ENCODE assay signal across 15 mouse cellular contexts in the genomic region with DNA sequence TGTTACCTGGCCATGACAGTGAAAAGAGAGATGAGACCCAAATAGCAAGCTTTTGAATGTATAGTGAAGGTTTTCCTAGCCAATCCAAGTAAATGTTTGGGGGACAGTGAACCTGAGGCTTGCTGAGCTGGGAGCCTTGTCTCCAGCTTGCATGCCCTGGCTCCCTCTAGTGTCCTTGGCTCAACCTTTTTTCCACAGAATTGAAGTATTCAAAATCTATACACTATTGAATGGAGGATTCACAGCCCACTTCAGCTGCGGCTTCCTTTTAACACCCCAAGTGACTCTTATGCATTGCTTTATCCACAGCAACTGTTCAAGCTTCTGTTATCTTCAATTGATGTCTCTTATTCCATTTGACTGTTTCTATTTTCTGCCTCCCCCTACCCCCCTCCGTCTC. TPM values are rescaled to one million over a fixed set of nuclear protein-coding genes. Genes with fewer than 3 reads are reported as not detected.
DNase-seq lines count a peak whose midpoint lies in the region; ATAC-seq and TF ChIP-seq lines count a peak whose summit lies in the region.
"Had no signal": no experiment of that assay in that cellular context is flagged by ENCODE, and none has a peak within 500 bp of the region (broad histone marks: within the 10 kb centered on the region; RNA-seq: fewer than 3 reads in every experiment).

No protein-coding gene starts in this region.

- no peaks in the 10 kb centered on the region for H3K27me3 ChIP-seq in C2C12 (ENCODE audit: control insufficient read depth, insufficient read depth, insufficient read length)
- no peaks in the 10 kb centered on the region for H3K27me3 ChIP-seq in liver, embryonic 16.5 days (ENCODE audit: control insufficient read depth, insufficient read depth, low read depth, low read length)

- H3K4me2 ChIP-seq in liver, embryonic 16.5 days (ENCODE audit: low read depth, low read length) = peak overlapping the region; percentile 81; the same call in 1 of the 2 replicates

- peak; percentile 74 for TF ChIP-seq CTCF in layer of hippocampus, adult 2 months (conservative IDR thresholded peaks at IDR 0.05)
- peak; percentile 18 for TF ChIP-seq CTCF in C2C12 (IDR thresholded peaks at IDR 0.05; ENCODE audit: control insufficient read depth, insufficient read depth, insufficient read length)

- 85% methylated on average over 2 of the region's 2 CpGs for WGBS in liver, embryonic 16.5 days (ENCODE audit: insufficient replicate concordance)

- no peaks in the 10 kb centered on the region for H3K79me2 ChIP-seq in C2C12 (ENCODE audit: control insufficient read depth, insufficient read depth)

- peak; percentile 21 for DNase-seq in embryo, embryonic 10 days (ENCODE audit: low spot score)
- no peak for DNase-seq in embryo, embryonic 10.5 days (ENCODE audit: low spot score)
- peak; percentile 7 to 25 for DNase-seq in layer of hippocampus, adult 2 months (ENCODE audit: low spot score in 2 of 2)
- no peak for DNase-seq in layer of hippocampus, postnatal 25 days (ENCODE audit: extremely low spot score in 1 of 2, low spot score in 1 of 2)
- DNase-seq in testis, postnatal 14 days (ENCODE audit: low spot score) = no peak
- DNase-seq in ovary, adult 18-20 months (ENCODE audit: low spot score) = no peak
- DNase-seq: adrenal gland, adult 8-10 months; B cell, adult 2 months; cerebellum, adult 18-20 months; heart, postnatal 36 days; kidney, adult 18-20 months; left cerebral cortex, postnatal 4 days had no signal

- no peak overlapping the region; the same call in 1 of the 2 replicates for H3K9ac ChIP-seq in liver, embryonic 16.5 days (ENCODE audit: low read depth, low read length)

- H3K4me3 ChIP-seq in layer of hippocampus, adult 2 months = no peak overlapping the region
- H3K4me3 ChIP-seq in C2C12 (ENCODE audit: insufficient read depth, poor library complexity, severe bottlenecking) = no peak overlapping the region
- H3K4me3 ChIP-seq in liver, embryonic 16.5 days (ENCODE audit: low read depth, low read length) = no peak overlapping the region
- H3K4me3 ChIP-seq: myocyte had no signal

- no peak overlapping the region for H3ac ChIP-seq in C2C12 (ENCODE audit: control insufficient read depth, insufficient read length, low read depth)

- no peak overlapping the region for H3K27ac ChIP-seq in layer of hippocampus, adult 2 months
- H3K27ac ChIP-seq in liver, embryonic 16.5 days (ENCODE audit: low read length) = 0 out of 2 replicates have a peak overlapping the region, but pooled peaks have one; percentile 17

- no peaks in the 10 kb centered on the region for H3K79me3 ChIP-seq in C2C12 (ENCODE audit: low read depth)

- no peak for ATAC-seq in liver, embryonic 16.5 days (ENCODE audit: low read depth)

- no peaks in the 10 kb centered on the region for H3K36me3 ChIP-seq in C2C12 (ENCODE audit: control insufficient read depth, insufficient read depth)
- H3K36me3 ChIP-seq in liver, embryonic 16.5 days (ENCODE audit: control insufficient read depth, insufficient read depth) = no peaks in the 10 kb centered on the region

- peaks cover 34% of the 10 kb centered on the region for H3K4me1 ChIP-seq in liver, embryonic 16.5 days (ENCODE audit: control insufficient read depth, low read depth, low read length)

- no peaks in the 10 kb centered on the region for H3K9me3 ChIP-seq in liver, embryonic 16.5 days (replicated peaks; ENCODE audit: control insufficient read depth, low read length)

TF ChIP-seq in C2C12, 6 proteins besides CTCF, POLR2A, EP300 and RAD21:
- TF ChIP-seq MAX (IDR thresholded peaks at IDR 0.05) (no peak), MYOD1 (IDR thresholded peaks at IDR 0.05; ENCODE audit: control insufficient read depth, insufficient read length, low read depth) (no peak), USF1 (IDR thresholded peaks at IDR 0.05; ENCODE audit: low read depth) (no peak), FOSL1 (IDR thresholded peaks at IDR 0.05; ENCODE audit: insufficient read depth, low read length, poor library complexity, severe bottlenecking) (no peak), CEBPB (IDR thresholded peaks at IDR 0.05; ENCODE audit: low read depth) (no peak), MYOG (IDR thresholded peaks at IDR 0.05; ENCODE audit: control insufficient read depth, extremely low read depth, insufficient read length) (no peak)

RNA-seq across cellular contexts. Expression of gene Mns1, which starts 26.1 kb away (rescaled TPM):
- total RNA-seq in layer of hippocampus, adult 2 months (2021) = 1 to 10 TPM; 1.2 to 2.4 TPM
- 1 to 10 TPM in 1 of 2 experiments, under 1 TPM in 1; 0.73 to 1.0 TPM for total RNA-seq in layer of hippocampus, postnatal 25 days (2021)
- 2.5 TPM for polyA plus RNA-seq in C2C12 (2012; fragmentation: generic; extraction: Trizol)
- polyA plus RNA-seq in liver, embryonic 16.5 days (2015; fragmentation: Nextera tagmentation; extraction: Ambion mirVana) = 87.9 and 88.3 TPM in 2 replicates

Comparison
In these comparisons a context has a peak if more than half of its experiments do, and no peak if none do; other contexts are left out.
1. DNase-seq: peak in embryo, embryonic 10 days (single experiment) and layer of hippocampus, adult 2 months (2 of 2); none in embryo, embryonic 10.5 days (single experiment), layer of hippocampus, postnatal 25 days (0 of 2), testis, postnatal 14 days (single experiment) and ovary, adult 18-20 months (single experiment).